Mouse (Mus musculus): Measurements from ENCODE around the gene Zscan10.
"Not testable (repeated sequence)": the region's sequence is repeated elsewhere in the genome, so short reads cannot be mapped to it uniquely, and the experiment has no call there.

The Zscan10 gene

DNA sequence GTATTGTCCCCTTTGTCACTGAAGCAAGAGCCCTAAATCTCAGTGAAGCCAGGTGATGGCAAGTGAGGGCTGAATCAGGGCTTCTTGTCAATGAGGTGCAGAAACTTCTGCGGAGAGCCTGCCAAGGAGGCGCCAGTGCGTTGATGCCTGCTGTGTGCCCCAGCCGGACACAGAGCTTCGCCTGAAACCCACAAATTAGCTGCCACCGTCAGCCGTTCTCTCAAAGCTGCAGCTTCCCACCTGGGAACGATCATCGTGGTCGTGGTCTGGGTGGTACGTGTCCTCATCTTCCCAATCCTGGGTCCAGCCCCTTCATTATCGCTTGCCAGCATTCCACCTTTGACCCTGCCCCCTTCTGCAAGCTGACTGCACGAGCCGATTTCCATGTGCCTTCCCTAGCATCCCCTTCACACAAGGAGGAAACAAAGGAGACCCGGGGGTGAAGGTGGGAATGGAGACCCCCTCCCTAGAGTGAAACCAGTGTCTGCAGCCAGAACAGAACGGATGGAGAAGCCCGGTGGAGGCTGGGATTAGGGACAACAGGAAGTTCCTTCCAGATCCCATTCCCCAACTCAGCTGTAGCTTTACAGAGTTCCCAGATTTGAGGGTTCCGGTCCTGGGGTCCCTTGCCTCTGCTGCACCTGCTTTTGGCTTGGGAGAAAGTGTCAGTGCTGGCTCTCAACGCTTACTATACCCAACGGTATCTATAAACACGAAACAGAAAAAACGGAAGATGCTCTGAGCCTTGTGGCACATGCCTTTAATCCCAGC, 14.8 kb upstream of the Zscan10 start:
- in situ Hi-C loops (cut with MboI, MseI) = no loop called here

DNA sequence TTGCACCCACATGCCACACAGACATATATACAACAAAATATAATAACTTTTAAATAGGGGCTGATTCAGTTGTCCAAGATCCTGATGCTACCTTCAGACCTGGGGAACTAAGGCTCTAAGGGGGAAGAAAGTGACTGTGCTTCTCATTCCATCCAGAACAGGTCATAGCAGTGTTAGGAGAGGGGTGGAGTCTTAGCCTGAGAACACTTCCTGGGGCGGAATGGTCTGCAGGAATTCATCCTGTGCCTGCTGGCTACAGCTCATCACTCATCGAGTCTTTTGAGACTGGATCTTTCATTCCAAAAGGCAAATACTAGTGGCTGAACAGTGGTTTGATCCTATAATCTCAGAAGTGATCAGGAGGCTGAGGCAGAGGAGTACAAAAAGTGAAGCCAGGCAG, 13.4 kb upstream of the Zscan10 start:
- in situ Hi-C loops (cut with MboI, MseI) = no loop called here

DNA sequence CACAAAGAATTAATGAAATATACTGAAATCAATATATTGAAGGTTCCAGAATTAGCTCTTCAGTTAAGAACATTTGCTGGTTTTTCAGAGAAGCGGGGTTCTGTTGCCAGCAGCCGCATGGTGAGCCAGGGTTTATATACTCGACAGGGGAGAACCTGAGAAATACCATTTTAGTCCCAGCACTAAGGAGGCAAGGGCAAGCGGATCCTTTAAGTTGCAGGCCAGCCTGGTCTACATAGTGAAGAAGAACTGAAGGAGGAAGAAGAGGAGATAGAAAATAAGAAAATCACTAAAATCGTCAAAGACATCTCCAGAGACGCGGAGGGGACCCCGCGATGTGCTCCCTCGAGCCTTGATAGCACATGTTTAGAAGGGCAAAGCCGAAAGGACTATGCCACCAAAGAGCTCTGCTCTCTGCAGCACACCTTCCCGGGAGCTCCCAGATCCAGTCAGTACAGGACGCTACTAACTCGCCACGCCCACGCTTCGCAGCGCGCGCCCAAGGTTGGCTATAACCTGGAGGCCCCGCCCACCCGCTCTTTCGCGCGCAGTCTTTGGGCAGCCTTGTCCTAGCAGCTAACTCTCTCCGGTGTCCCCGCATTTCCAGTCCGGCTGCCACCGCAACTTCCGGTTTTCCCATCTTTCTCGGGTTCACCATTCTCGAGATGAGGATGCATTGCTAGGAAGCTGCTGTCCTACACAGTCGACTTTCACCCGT, 8.3 kb upstream of the Zscan10 start:
- in situ Hi-C loops (cut with MboI, MseI) = no loop called here

DNA sequence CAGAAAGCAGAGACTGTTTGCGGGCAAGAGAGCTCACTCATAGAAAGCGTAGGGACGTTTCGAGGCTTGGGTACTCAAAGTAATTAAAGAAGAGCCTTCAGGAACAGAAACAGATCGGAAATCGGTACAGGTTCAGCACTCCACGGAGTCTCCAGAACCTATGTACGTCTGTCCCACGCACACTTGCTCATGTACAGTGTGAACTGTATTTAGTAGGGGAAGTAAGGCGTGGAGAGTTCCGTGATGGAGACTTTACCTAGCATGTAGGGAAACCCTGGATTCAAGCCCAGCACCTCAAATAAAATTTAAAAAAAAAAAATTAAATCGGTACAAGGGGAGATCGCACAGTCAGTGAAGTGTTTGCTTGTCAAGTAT, 7.7 kb upstream of the Zscan10 start:
- in situ Hi-C loops (cut with MboI, MseI) = no loop called here

DNA sequence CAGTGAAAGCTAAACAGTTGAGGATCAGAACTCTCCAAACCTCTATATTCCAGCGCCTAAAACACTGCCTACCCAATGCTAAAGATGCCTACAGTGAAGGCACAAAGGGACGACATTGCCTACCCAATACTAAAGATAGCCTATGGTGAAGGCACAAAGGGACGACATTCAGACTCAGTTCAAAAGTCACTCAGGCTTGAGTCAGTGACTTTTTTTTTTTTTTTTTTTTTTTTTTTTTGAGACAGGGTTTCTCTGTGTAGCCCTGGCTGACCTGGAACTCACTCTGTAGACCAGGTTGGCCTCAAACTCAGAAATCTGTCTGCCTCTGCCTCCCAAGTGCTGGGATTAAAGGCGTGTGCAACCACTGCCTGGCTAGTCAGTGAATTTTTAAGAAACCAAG, 5.5 kb upstream of the Zscan10 start:
- in situ Hi-C loops (cut with MboI, MseI) = not testable (repeated sequence)

DNA sequence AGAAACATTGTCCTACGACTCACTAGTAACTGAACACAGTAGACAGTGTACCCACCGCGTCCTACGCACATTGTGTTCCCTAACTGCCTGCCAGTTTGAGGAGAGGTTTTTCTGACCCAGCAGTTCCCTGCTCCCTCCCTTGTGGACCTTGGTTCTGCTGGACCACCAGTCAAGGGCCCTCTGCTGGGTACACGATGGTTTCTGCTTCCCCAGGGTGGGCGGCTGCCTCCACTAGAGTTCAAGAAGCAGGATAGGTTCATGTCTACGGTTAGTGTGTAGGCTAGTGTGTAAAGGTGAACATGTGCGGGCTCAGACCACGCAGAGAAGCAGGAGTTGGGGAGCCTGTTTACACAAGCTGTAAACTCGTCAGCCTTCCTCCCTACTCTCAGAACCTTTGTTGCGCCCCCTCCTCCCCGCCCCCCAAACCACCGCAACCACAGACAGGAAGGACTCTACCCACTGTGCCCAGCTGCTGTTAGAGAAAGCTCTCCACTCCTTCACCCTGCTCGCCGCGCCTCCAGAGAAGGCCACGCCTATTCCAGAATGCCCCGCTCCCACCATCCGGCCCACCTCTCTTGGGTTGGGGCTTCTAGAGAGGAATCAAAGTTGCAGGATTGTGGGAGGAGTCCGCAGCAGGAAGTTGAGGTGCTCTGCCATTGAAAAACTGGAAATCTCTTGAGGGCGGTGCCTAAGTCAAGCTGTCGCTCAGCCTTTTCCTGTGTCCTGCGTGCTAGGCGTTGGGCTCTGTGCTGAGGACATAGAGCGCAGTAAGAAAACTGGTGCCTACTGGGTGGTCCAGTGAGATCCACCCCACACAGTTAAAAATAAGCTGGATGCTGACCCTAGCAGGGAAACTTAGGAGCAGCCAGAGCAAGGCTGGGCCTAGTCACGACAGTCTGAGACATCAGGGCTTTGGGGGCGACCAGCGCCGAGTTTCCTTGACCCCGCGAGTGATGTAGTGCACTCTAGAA, 1.8 kb upstream of the Zscan10 start, which contains the start of gene Zfp13:
TSS of gene Zfp13 (minus strand) at position 906 of the 971 bp plus-strand sequence.
- in situ Hi-C loops (cut with MboI, MseI) = no loop called here

DNA sequence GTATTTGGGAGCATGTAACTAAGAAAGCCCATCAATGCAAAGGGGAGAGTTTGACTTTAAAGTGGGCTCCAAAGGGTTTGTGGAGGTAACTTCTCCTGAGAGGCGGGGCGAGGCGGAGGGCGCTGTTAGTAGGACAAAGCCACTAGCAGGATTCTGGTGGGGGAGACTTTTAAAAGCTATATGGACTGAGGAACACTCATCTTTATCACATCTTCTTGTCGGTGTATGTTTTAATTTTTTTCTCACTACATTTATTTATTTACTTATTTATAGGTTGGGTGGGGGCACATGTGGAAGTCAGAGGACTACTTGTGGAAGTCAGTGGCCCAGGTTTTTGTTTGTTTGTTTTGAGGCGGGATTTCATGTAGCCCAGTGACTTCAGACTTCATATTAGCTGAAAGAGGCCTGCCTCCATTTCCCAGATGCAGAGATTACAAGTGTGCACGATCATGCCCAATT, 1.0 kb upstream of the Zscan10 start:
- in situ Hi-C loops (cut with MboI, MseI) = loop anchor here in 1 of 2 experiments (5.0 kb wide), 1 partner anchor 32 kb away; no protein-coding TSS in a partner anchor

DNA sequence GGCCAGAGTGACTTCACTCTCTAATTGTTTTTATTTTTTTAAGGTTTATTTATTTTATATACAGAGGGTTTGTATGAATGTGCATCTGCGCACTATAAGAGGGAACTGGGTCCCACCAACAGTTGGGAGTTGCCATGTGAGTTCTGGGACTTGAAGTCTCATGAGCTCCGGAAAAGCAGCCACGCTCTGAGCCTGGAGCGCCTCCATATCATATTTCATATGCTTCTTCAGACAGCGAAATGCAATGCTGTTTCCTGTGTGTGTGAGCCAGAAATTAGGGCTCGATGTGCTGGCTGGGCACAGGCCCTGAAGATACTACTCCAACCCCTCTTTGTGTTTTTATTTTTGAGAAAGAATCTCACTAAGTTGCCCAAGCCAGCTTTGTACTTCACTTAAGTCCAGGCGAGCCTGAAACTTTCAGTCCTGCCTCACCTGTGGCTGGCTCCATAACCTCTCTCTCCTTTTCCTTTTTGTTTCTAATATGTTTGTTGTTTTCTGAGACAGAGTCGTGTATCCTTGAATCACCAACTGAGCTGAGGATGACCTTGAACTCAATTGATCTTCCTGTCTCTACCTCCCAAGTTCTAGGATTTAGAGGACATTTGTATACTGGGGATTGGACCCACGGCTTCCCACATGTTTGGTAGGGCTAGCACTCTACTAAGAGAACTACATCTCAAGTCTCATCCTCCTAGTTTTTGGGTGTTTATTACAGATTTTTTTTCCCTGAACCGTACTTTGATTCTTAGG, 1.4 kb downstream of the Zscan10 start:
- in situ Hi-C loops (cut with MboI, MseI) = loop anchor here in 1 of 2 experiments (5.0 kb wide), 1 partner anchor 35 kb away; no protein-coding TSS in a partner anchor

DNA sequence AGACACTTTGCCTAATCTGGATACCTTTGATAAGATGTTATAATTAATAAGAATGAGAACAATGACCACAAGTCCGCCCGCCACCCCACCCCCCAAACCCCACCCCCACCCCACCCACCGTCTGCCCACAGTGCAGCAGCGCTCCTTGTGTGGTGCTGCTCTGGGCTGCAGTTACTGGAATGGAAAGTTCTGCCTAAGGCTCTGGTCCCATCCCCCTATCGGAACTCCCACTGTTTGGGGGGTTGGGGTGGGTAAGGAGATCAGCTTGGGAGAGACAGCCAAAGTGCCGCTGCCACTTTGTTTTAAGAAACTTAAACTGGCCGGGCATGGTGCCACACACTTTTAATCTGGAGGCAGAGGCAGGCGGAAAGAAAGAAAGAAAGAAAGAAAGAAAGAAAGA, 2.4 kb downstream of the Zscan10 start:
- in situ Hi-C loops (cut with MboI, MseI) = loop anchor here in 1 of 2 experiments (5.0 kb wide), 1 partner anchor 36 kb away; no protein-coding TSS in a partner anchor

DNA sequence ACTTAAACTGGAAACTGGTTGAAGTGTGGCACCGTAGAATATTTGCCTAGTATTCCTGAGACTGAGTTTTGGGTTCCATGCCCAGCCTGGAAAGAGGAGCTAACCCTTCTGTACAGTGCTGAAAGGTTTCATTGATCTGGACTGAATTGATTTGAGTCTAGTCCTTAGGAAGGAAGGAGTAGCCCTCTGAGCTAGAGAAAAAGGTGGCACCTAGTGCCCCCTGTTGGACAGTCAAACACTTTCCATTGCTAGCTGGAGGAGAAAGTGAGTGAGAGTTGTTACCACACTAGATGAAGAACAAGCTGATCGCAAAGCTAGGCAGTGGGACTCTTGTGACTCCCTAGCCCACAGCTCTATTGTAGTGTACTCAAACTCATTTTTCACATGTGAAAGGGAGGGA, 2.9 kb downstream of the Zscan10 start:
- in situ Hi-C loops (cut with MboI, MseI) = loop anchor here in 1 of 2 experiments (5.0 kb wide), 1 partner anchor 36 kb away; no protein-coding TSS in a partner anchor

DNA sequence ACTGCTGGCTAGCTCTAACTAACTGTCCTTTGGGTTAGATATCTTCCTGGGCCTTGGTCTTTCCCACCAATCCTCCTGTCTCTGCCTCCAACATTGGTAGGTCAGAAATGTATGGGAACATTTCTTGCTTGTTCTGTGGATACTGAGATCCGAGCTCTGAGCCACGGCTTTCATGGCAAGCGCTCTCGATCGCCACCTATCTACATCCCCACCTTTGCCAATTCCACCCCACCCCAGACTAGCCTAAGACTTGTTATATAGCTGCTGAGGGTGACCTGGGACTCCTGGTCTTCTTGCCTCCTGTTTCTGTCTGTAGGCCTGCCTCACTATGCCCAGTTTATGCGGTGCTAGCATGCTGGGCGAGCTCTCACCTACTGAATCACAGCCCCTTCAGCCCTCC, 3.7 kb downstream of the Zscan10 start:
- in situ Hi-C loops (cut with MboI, MseI) = loop anchor here in 1 of 2 experiments (5.0 kb wide), 1 partner anchor 37 kb away; no protein-coding TSS in a partner anchor

DNA sequence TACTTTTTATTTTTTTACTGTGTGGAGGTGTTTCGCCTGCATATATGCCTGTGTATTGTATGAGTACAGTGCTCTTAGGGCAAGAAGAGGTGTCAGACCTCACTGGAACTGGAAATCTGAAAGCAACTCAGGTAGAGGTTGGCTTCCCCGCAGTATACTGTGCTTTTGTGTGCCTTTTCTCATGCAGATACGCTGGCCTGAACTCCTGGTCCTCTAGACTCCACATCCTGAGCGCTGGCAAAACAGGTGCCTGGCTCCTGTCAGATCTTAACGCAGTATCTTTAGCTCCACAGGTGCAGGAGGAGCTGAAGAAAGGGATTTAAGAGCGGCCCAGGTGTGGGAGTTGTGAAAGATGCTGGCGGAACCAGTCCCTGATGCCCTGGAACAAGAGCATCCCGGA, 4.6 kb downstream of the Zscan10 start:
- in situ Hi-C loops (cut with MboI, MseI) = no loop called here

DNA sequence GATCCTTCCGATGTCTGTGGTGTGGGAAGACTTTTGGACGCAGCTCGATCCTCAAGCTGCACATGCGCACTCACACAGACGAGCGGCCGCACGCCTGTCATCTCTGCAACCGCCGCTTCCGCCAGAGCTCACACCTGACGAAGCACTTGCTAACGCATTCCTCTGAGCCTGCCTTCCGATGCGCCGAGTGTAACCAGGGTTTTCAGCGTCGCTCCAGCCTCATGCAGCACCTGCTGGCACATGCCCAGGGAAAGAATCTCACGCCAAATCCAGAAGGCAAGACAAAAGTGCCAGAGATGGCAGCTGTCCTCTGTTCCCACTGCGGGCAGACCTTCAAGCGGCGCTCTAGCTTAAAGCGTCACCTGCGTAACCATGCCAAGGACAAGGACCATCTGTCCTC, 9.0 kb downstream of the Zscan10 start:
- in situ Hi-C loops (cut with MboI, MseI) = no loop called here

DNA sequence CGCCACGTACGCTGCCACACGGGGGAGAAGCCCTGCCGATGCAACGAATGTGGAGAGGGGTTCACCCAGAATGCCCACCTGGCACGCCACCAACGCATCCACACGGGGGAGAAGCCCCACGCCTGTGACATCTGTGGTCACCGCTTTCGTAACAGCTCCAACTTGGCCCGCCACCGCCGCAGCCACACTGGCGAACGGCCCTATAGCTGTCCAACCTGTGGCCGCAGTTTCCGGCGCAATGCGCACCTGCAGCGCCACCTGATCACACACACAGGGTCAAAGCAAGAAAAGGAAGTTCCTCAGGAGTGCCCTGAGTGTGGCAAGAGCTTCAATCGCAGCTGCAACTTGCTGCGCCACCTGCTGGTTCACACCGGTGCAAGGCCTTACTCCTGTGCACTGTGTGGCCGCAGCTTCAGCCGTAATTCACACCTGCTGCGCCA, 9.7 kb downstream of the Zscan10 start:
- in situ Hi-C loops (cut with MboI, MseI) = no loop called here

DNA sequence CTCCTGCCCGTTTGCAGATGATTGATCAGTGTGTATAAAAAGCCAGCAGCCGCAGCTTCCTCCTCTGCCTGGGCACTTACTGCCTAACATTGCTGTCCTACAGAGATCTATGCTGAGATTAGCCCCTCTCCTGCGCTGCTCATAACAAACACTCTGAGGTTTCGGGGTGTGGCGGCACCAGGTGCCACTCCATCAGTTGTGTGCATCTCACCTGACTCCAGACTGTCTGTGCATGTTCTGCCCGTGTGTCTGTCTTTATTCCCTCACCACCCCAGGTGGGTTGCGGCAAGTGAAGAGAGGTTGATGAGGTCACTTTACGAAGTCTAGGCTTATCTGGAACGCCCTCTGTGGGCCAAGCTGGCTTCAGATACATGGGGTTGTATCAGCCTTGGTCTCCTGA, 16.4 kb downstream of the Zscan10 start:
- in situ Hi-C loops (cut with MboI, MseI) = no loop called here

DNA sequence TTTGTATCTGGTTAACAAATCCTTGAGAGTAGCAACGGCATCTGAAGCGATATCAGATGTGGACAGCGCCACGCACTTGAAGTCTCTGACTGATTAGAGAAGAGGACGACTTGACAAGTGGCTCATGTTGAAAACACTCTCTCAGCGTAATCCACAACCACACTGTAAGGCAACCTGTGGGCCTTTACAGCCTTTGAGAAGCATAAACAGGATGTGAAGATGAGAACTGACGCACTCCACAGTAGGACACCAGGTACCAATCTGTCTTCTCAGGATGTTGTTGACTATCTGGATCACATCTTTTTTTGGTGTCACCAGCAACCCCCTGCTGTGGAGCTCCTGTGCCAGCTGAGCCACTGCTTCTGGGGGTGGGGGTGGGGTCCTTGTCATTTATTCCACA, 19.7 kb downstream of the Zscan10 start:
- in situ Hi-C loops (cut with MboI, MseI) = loop anchor here in 1 of 2 experiments (10.0 kb wide), 1 partner anchor 236 kb away; the partner anchor contains the start of gene Vmn2r116

DNA sequence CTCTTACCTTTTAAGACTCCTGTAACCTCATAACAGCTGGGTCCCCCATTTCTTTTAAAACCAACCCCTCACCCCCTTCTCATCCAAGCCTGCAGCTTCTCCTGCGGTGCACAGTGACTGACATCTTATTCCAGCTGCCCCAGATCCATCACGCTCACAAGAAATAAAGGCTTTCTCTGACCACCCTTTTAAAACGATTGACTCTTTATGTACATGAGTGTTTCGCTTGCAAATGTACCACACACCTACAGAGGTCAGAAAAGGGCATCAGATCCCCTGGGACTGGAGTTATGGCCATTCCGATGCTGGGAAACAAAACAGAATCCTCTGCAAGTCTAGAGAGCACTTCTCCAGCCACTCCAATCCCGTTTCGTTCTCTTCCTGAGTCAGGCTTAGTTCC, 27.2 kb downstream of the Zscan10 start:
- in situ Hi-C loops (cut with MboI, MseI) = loop anchor here in 1 of 2 experiments (10.0 kb wide), 1 partner anchor 243 kb away; the partner anchor contains the start of gene Vmn2r116

DNA sequence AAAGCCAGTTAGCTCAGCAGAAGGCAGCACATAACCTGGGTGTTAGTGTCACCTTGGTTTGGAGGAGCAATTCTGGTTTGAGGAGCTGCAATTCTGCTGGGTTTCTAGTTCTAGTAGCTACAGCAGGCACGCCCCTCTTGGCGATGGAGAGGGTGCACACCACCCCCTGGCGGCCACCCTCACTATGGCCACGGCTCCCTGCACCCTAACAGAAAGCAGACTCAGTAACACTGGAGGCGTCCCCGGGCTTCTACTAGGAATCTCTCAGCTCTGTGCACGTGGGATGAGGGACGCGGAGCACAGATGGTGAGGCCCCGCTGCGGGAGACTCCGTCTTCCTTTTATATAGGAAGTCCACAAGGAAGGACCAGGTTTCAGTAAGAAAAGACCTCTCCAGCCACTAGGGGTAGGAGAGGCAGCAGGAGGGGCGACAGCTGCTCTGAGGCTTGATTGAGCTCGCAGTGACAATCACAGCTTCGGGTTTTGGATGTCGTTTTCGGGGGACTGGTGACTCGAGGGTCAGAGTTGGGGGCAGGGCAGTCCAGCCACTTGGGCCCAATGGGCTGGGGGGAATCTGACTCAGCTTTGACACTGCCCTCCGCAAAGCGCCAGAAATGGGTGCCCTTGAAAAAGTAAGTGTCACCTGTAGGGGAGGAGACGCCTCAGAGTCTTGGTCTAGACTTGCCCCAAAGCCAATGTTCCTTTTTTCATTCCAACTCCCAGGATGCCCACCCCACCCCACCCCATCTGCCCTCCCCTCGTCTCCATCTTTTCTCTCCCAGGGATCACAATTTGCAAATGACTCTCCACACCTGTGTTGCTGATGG, 29.8 kb downstream of the Zscan10 start:
- in situ Hi-C loops (cut with MboI, MseI) = no loop called here

DNA sequence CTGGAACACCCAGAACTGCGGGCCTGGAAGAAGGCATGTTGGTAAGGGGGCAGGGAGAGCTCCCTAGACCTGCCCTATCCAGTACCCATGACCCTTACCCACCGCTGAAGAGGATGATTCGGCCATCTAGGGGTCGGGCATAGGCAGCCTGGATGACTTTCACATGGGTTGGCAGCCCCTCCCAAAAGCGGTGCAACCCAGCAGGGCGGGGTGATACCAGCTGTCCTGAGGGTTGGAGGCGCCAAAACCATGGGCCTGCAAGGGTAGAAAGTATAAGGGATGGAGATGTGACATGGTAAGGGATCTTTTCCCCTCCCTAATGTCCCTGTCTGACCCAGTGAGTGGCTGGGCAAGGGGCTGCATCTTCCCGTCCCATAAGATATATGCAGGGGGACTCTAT, 30.6 kb downstream of the Zscan10 start:
- in situ Hi-C loops (cut with MboI, MseI) = no loop called here
